Mouse (Mus musculus) limb, embryonic 14.5 days (tissue): Measurements from ENCODE around the gene Fam167b. TPM values are rescaled to one million over a fixed set of nuclear protein-coding genes. Genes with fewer than 3 reads are reported as not detected.
"Not testable (repeated sequence)": the region's sequence is repeated elsewhere in the genome, so short reads cannot be mapped to it uniquely, and the experiment has no call there.

Source experiments
- ATAC-seq: fragments of 200-750 bp; cut with Nextera tagmentation; 2 replicates; pipeline ENCODE4 v1.8.0; 2017; ENCODE audit warnings: low read depth, moderate number of reproducible peaks, moderate TSS enrichment; ENCODE audit not compliant: low FRiP score
- DNase-seq: peaks from one replicate; pipeline ENCODE4 v3.0.0-alpha.2; 2015; ENCODE audit warnings: low spot score
- H3K27ac ChIP-seq: fragments of 300-500 bp; sonication (generic); replicated peaks from 2 replicates; pipeline ENCODE4 v1.5.1; 2014; ENCODE audit warnings: low read depth, mild to moderate bottlenecking, low read length, moderate library complexity, mixed read lengths
- H3K27me3 ChIP-seq: fragments of 300-500 bp; sonication (generic); 2 replicates; pipeline ENCODE4 v1.6.1; 2014; ENCODE audit warnings: low read length, mixed read lengths; ENCODE audit not compliant: control insufficient read depth, insufficient read depth
- H3K36me3 ChIP-seq: fragments of 300-500 bp; sonication (generic); 2 replicates; pipeline ENCODE4 v1.6.1; 2014; ENCODE audit warnings: mild to moderate bottlenecking, low read length, moderate library complexity, mixed read lengths; ENCODE audit not compliant: control insufficient read depth, insufficient read depth
- H3K4me1 ChIP-seq: fragments of 300-500 bp; sonication (generic); 2 replicates; pipeline ENCODE4 v1.6.1; 2014; ENCODE audit warnings: antibody characterized with exemption, low read length, mixed read lengths; ENCODE audit not compliant: control insufficient read depth, insufficient read depth
- H3K4me2 ChIP-seq: fragments of 300-500 bp; sonication (generic); replicated peaks from 2 replicates; pipeline ENCODE4 v1.6.1; 2014; ENCODE audit warnings: low read depth, mild to moderate bottlenecking, low read length, moderate library complexity; ENCODE audit not compliant: severe bottlenecking
- H3K4me3 ChIP-seq: fragments of 300-500 bp; sonication (generic); replicated peaks from 2 replicates; pipeline ENCODE4 v1.5.1; 2014; ENCODE audit warnings: low read length
- H3K9ac ChIP-seq: fragments of 300-500 bp; sonication (generic); 2 replicates; pipeline ENCODE4 v1.6.1; 2014; ENCODE audit warnings: mild to moderate bottlenecking, low read depth, low read length, moderate library complexity; ENCODE audit not compliant: severe bottlenecking
- H3K9me3 ChIP-seq: fragments of 300-500 bp; sonication (generic); 2 replicates; pipeline ENCODE4 v1.6.1; 2016; ENCODE audit warnings: low read length; ENCODE audit not compliant: control insufficient read depth
- POLR2A ChIP-seq: fragments of 200-500 bp; IDR thresholded peaks from 2 replicates; pipeline ENCODE4 v1.8.0; 2012; ENCODE audit warnings: inconsistent platforms, mild to moderate bottlenecking, moderate library complexity, borderline replicate concordance; ENCODE audit not compliant: insufficient read depth, insufficient read length; ENCODE audit errors: extremely low read depth
- WGBS: fragments of 180-500 bp; shearing (Covaris S2); extraction: QIAGEN DNeasy Blood & Tissue Kit; methylation state at CpG from one replicate; pipeline ENCODE4 v1.1.7; 2014; 5-methylcytosine and 5-hydroxymethylcytosine counted together
- polyA plus RNA-seq, 2 experiments: library from polyadenylated mRNA; depleted of rRNA in 1 of 2; stranded (reverse) in 1 of 2; unstranded in 1 of 2; fragments of >200 nt; fragmentation: Nextera tagmentation in 1 of 2; extraction: Ambion mirVana in 1 of 2; gene quantifications; 2 replicates each; pipeline versions ENCODE4 v1.2.1 to v1.2.3; 2012 to 2014

Fam167b gene
- polyA plus RNA-seq, 2 experiments, result 5.3 to 7.3 TPM

DNA sequence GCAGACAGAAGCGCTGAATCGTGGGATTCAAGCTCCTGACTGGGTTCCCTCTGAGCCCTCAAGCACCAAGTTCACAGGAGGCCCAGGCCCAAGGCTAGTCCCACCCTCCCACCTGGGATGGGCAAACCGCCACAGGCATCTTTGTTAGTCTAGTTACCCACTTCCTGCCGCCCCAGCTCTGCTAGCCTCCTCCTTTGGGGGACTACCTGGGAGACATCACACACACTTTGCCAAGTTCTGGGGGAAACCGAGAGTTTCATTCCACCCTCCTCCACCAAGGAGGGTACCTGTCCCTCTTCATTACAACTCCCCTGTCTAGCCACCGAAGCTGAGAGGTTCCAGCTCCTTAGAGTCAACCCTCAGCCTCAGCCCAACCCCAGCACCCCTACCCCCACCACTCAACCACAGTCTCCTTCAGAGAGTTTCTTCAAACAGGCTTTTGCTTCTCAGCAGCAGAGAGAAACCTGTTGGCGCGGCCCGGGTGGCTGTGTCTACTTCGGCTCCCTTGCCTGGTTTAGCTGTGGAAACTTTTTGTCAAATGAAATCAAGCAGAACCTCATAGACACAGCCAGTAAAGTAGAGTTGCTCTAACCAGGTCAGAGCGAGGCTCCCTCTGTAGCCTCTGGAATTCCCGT lies 19.9 kb downstream of the Fam167b start:
- no peak for TF ChIP-seq POLR2A
- peaks cover 12% of the 10 kb centered on the region; the same call in 1 of the 2 replicates for H3K4me1 ChIP-seq
- DNase-seq, result no peak
- H3K4me2 ChIP-seq, result no peak overlapping the region
- no peaks in the 10 kb centered on the region for H3K36me3 ChIP-seq
- no peaks in the 10 kb centered on the region for H3K9me3 ChIP-seq
- 0 out of 2 replicates have a peak overlapping the region, but pooled peaks have one; percentile 21 for H3K9ac ChIP-seq
- no peak overlapping the region for H3K27ac ChIP-seq
- H3K4me3 ChIP-seq, result no peak overlapping the region
- H3K27me3 ChIP-seq, result no peaks in the 10 kb centered on the region
- ATAC-seq, result no peak
- WGBS, result 83% methylated on average over 12 of the region's 12 CpGs

DNA sequence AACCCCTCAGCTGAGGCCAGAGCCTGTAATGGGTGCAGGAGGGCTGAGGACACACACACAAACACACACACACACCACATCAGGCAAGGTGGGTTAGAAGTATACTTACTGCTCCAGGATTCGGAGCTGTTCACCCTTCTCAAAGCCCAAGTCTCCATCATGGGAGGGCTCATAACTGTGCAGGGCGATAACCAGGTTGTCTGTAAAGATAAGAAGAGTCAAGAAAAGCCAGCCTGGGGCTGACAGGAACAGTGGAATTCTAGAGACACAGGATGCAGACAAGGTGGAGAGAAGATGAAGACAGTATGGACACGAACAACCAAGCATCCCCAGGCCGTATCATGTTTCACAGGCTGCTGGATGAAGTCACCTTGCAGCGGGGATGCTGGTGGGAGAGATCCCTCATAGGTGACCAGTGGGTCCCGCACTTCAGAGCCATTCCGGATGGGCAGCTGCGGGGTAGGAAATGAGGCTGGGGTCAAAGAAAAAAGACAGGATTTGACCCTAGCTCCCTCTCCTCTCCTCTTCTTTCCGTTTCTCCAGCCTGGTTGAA lies 21.0 kb downstream of the Fam167b start:
- Histone ChIP-seq H3K27me3 (no peaks in the 10 kb centered on the region), H3K9ac (peak overlapping the region; percentile 51), H3K27ac (0 out of 2 replicates have a peak overlapping the region, but pooled peaks have one; percentile 67), H3K4me3 (peak overlapping the region; percentile 41), H3K4me1 (peaks cover 12% of the 10 kb centered on the region; the same call in 1 of the 2 replicates), H3K9me3 (no peaks in the 10 kb centered on the region), H3K36me3 (no peaks in the 10 kb centered on the region), H3K4me2 (peak overlapping the region; percentile 78)
- ATAC-seq (no peak), DNase-seq (no peak)
- no peak for TF ChIP-seq POLR2A
- 72% methylated on average over 9 of the region's 9 CpGs for WGBS

DNA sequence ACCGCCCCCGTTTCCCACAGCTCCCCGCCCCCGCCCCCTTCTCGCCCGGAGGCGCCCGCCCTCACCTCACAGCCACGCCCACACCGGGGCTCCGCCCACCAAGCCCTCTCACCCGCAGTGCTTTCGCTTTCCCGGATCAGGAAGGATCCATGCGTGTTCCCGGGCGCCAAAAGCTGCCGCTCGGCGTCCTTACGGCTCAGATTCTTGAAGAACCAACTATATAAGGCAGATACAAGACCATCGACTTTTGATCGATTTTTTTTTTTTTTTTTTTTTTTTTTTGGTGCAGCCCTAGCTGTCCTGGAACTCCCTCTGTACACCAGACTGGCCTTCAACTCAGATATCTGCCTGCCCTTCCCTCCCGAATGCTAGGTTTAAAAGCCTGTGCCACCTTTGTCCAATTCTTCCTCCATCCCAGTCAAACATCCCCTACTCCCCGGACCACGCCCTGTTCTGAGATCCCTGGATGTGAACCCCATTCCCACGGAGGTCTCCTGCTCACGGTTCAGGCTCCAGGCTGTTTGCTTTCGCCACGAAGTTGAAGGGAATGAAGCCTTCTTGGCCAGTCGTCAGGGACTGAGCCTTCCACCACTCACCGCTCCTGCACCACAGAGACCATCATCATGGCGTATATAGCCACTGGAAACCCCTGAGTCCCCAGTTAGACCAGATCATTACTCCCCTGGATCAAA lies 21.7 kb downstream of the Fam167b start:
- Histone ChIP-seq H3K4me3 (peak overlapping the region; percentile 41), H3K36me3 (no peaks in the 10 kb centered on the region), H3K27me3 (no peaks in the 10 kb centered on the region), H3K9ac (peak overlapping the region; percentile 51), H3K9me3 (no peaks in the 10 kb centered on the region), H3K4me2 (peak overlapping the region; percentile 78), H3K4me1 (peaks cover 12% of the 10 kb centered on the region; the same call in 1 of the 2 replicates), H3K27ac (peak overlapping the region; percentile 67)
- 0 out of 2 replicates have a peak, but pooled peaks have one; percentile 11 for TF ChIP-seq POLR2A
- 7% methylated on average over 33 of the region's 33 CpGs for WGBS
- ATAC-seq, result peak; percentile 91
- peak; percentile 92 for DNase-seq

DNA sequence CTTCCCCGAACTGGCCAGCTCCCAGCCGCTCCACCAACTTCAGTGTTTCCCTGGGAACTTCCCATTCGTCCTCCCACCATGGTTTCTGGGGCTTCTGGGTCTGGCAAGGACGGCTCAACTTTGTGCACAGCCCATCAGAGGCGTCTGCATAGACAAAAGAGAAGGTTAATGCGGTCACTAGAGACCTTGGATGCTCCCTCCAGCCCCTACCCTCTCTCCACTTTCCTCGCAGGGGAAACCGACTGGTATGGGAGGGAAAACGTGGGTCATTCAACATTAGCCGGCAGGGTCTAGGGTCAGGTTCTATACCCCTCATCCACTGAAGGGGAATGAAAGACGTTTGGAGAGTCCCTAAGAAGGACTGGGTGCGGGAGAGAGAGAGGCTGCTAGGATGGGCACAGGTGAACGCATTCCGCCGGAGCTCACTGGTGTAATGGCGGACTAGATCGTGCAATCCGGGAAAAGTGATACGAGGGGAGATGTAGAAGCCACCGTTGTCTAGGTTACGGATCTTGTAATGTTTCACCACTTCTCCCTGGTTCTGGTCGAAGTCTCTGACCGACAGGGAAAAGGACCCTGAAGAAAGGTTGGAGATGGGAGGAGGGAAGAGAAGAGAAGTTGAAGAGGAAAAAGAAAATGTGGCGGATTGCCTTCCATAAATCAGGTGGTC lies 22.4 kb downstream of the Fam167b start:
- Histone ChIP-seq H3K9ac (peak overlapping the region; percentile 51), H3K4me3 (peak overlapping the region; percentile 41), H3K4me1 (peaks cover 12% of the 10 kb centered on the region; the same call in 1 of the 2 replicates), H3K9me3 (no peaks in the 10 kb centered on the region), H3K36me3 (no peaks in the 10 kb centered on the region), H3K27ac (peak overlapping the region; percentile 22; the same call in 1 of the 2 replicates), H3K4me2 (peak overlapping the region; percentile 78), H3K27me3 (no peaks in the 10 kb centered on the region)
- ATAC-seq (peak; percentile 65), DNase-seq (no peak)
- TF ChIP-seq POLR2A, result no peak
- 0% methylated on average over 24 of the region's 24 CpGs for WGBS

DNA sequence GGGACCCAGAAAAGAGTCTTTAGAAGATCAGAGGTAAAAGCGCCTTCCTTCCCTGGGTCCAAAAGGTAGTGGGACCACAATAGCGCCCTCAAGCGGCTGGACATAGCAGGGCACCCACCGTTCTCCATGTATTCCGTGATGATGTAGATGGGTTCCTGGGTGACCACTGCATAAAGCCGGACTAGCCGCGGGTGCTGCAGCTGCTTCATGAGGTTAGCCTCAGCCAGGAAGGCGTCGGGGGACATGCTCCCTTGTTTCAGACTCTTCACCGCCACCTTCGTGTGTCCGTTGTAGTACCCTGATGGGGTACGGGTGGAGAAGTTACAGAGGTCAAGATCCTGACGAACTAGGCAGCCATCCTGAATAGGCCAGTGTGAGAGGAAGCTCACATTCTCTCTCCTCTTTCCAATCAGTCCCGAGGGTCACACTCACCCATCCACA lies 22.9 kb downstream of the Fam167b start:
- Histone ChIP-seq H3K4me3 (peak overlapping the region; percentile 41), H3K27me3 (no peaks in the 10 kb centered on the region), H3K9me3 (no peaks in the 10 kb centered on the region), H3K4me1 (peaks cover 12% of the 10 kb centered on the region; the same call in 1 of the 2 replicates), H3K9ac (peak overlapping the region; percentile 51), H3K4me2 (peak overlapping the region; percentile 78), H3K27ac (no peak overlapping the region), H3K36me3 (no peaks in the 10 kb centered on the region)
- ATAC-seq, result no peak
- DNase-seq, result no peak
- WGBS, result 2% methylated on average over 16 of the region's 16 CpGs
- TF ChIP-seq POLR2A, result no peak

DNA sequence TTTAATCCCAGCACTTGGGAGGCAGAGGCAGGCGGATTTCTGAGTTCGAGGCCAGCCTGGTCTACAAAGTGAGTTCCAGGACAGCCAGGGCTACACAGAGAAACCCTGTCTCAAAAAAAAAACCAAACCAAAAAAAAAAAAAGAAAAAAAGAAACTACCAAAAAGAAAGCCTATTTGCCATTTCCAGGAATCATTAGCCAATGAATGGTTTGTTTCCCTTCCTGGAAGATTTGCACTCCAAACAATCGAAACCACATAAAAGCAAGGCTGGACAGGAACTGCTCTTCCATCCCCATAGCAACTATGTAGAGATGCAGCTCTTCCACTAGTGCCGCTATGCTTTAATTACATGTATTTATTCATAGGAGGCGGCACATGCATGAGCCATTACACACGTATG lies 23.8 kb downstream of the Fam167b start:
- not testable (repeated sequence) for H3K4me3 ChIP-seq, H3K27me3 ChIP-seq, H3K36me3 ChIP-seq, DNase-seq, ATAC-seq, H3K27ac ChIP-seq, H3K4me2 ChIP-seq, H3K9ac ChIP-seq, H3K9me3 ChIP-seq
- peaks cover 12% of the 10 kb centered on the region; the same call in 1 of the 2 replicates for H3K4me1 ChIP-seq
- 90% methylated on average over 5 of the region's 6 CpGs for WGBS
